Mouse (Mus musculus) small intestine, adult 2 months (tissue): Measurements from ENCODE around the gene Spsb1.

ENCODE experiments used
- CTCF ChIP-seq: fragments of 200-500 bp; IDR thresholded peaks from 2 replicates; pipeline ENCODE4 v1.5.1; 2012; ENCODE audit warnings: low read depth, mild to moderate bottlenecking, control low read depth, inconsistent platforms, low read length, moderate library complexity, mixed read lengths; ENCODE audit not compliant: insufficient replicate concordance, insufficient read length; ENCODE audit errors: extremely low read depth
- POLR2A ChIP-seq: fragments of 200-500 bp; IDR thresholded peaks from 2 replicates; pipeline ENCODE4 v1.6.1; 2012; ENCODE audit warnings: low read depth, mild to moderate bottlenecking, control low read depth, inconsistent platforms, low read length, moderate library complexity

DNA sequence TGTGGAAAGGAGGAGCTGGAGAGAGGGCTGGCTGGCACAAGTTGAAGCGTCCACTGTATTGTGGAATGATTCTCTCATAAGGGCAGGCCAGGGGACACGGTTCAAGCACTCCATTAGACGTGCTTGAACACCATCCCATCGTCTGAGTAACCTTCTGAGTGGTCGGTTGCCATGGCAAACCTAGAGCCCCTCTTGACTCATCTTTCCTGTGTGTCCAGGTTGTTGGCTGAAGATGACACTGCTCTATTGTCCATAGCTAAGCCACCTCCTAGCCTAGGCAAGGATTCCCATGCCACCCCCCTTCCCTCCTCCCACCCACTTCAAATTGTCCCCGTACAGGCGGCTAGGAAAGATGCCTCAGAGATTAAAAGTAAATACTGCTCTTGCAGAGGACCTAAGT is 45.9 kb downstream of the Spsb1 start:
- TF ChIP-seq CTCF = no peak
- TF ChIP-seq POLR2A = no peak
